Mouse (Mus musculus): Measurements from ENCODE around the gene Zyx. TPM values are rescaled to one million over a fixed set of nuclear protein-coding genes. Genes with fewer than 3 reads are reported as not detected.
A peak's percentile ranks its signal among the peaks of the same experiment; 100 is the strongest.

Gene Zyx
- polyA plus RNA-seq, 1 experiment from 2014 or later = 54.9 TPM

DNA sequence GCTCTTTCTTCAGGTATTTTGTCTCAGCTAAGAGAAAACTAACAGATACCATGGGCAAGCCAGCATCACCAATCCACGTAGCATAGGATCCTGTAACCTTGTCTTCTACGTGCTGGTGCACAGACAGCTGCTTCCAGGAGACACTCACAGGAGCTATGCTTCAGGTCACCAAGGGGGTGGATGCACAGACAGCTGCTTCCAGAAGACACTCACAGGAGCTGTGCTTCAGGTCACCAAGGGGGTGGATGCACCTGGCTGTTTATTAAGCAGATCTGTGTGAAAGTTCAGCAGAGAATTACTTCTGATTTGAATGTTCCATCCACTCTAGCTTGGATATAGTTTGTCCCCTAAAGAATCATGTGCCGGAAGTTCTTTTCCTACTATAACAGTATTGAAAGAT is 18.5 kb upstream of the Zyx start:
- Histone ChIP-seq H3K27me3 (replicated peaks) (no peaks in the 10 kb centered on the region), H3K36me3 (replicated peaks) (no peaks in the 10 kb centered on the region), H3K27ac (no peak overlapping the region), H3K4me2 (no peak overlapping the region), H3K4me3 (no peak overlapping the region), H3K9ac (no peak overlapping the region), H3K4me1 (peaks cover under 1% of the 10 kb centered on the region; the same call in 1 of the 2 replicates), H3K9me3 (no peaks in the 10 kb centered on the region)
- WGBS = 92% methylated on average over 3 of the region's 3 CpGs
- no peak for ATAC-seq (replicated peaks)

DNA sequence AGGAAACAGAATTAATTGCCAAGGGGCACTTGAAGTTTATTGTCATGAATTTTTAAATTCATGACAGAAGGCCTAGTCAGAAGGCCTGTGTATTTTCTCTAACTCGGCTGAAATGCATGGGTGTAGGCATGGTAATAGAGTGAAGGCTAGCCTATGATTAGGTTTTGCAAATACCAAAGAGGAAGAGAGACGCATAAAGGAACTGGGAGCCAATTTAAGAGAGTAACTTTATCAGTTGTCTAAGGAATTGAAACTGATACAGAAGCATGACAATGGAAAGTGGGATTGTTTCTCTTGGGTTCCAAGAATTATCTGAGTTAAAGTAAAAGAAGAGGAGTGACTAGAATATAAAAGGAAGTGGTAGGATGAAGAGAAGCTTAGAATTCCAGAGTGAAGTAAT is 10.2 kb upstream of the Zyx start:
- Histone ChIP-seq H3K9ac (no peak overlapping the region), H3K36me3 (replicated peaks) (no peaks in the 10 kb centered on the region), H3K4me1 (no peaks in the 10 kb centered on the region), H3K27me3 (replicated peaks) (no peaks in the 10 kb centered on the region), H3K4me2 (no peak overlapping the region), H3K27ac (no peak overlapping the region), H3K4me3 (no peak overlapping the region), H3K9me3 (no peaks in the 10 kb centered on the region)
- no peak for ATAC-seq (replicated peaks)
- WGBS = 87% methylated on average over 2 of the region's 2 CpGs

DNA sequence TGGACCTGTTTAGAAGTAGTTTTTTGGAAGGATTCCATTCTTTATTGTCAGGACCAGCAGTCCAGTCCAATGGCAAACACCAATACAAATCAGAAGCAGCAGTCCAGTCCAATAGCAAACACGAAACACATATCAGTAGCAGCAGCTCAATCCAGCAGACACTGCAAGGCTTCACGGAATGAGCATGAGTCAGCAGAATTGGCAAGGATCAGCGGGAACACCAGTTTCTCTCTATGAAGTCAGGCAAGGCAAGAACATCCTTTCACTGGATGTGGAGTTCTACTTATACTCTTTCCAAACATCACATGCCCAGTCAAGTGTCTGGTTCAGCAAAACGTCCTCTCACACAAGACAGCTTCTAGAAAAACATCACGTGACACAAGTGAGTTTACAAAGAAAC is 9.4 kb upstream of the Zyx start:
- no peak overlapping the region for H3K27ac ChIP-seq
- no peaks in the 10 kb centered on the region for H3K27me3 ChIP-seq (replicated peaks)
- H3K9ac ChIP-seq = no peak overlapping the region
- no peaks in the 10 kb centered on the region for H3K4me1 ChIP-seq
- no peak overlapping the region for H3K4me2 ChIP-seq
- H3K4me3 ChIP-seq = no peak overlapping the region
- no peak for ATAC-seq (replicated peaks)
- H3K36me3 ChIP-seq (replicated peaks) = no peaks in the 10 kb centered on the region
- no peaks in the 10 kb centered on the region for H3K9me3 ChIP-seq
- 81% methylated on average over 5 of the region's 5 CpGs for WGBS

DNA sequence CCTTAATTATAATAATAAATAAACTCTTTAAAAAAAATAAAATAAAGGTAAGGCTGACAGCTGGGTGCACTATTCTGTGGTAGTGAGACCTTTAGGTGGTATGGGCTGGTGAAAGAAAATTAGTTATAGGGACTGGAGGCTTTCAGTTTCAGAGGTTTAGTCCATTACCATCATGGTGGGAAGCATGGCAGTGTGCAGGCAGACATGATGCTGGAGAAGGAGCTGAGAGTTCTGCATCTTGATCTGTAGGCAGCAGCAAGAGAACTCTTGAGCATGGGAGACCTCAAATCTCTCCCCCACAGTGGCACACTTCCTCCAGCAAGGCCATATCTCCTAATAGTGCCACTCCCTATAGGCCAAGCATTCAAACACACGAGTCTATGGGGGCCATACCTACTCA is 7.3 kb upstream of the Zyx start:
- no peaks in the 10 kb centered on the region for H3K36me3 ChIP-seq (replicated peaks)
- H3K27me3 ChIP-seq (replicated peaks) = no peaks in the 10 kb centered on the region
- no peaks in the 10 kb centered on the region for H3K4me1 ChIP-seq
- H3K9ac ChIP-seq = no peak overlapping the region
- no peak overlapping the region for H3K4me2 ChIP-seq
- no peak overlapping the region for H3K27ac ChIP-seq
- WGBS = 71% methylated on average over 1 of the region's 1 CpGs
- H3K9me3 ChIP-seq = no peaks in the 10 kb centered on the region
- no peak overlapping the region for H3K4me3 ChIP-seq
- ATAC-seq (replicated peaks) = no peak

DNA sequence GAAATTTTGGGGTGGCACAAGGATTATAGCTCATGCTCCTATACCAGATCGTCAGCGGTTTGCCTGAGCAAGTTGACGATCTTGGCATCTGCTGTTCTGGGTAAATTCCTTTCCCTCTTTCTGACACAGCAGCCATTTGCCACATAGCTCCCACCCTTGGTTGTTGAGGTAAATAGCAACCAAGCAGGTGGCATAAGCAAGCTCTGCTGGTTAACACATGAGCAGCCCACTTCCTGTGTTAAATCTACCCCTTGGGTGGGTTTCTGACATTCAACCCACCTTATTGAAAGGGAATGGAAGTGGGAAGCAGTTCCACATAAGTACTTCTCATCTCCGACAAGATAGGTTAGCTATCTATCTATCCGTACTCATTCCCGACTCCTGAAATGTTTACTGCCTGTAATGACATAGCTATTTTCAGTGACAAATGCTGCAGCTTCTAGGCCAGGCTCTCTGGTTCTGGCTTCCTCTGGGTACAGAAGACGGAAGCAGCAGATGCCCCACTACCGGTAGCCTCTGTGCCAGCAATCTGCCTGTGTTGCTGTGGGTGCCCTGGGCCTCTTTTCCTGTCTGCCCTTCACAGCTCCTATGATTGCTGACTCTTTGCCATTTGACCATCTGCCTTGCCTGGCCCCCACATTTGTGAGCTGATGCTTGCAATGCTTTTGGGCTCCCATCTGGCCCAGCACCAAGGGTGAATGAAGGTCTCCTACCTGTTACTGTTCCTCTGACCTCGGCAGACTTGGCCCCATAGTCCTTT is 5.9 kb upstream of the Zyx start:
- no peaks in the 10 kb centered on the region for H3K36me3 ChIP-seq (replicated peaks)
- no peak overlapping the region for H3K4me2 ChIP-seq
- H3K9me3 ChIP-seq = no peaks in the 10 kb centered on the region
- H3K9ac ChIP-seq = no peak overlapping the region
- 86% methylated on average over 9 of the region's 9 CpGs for WGBS
- ATAC-seq (replicated peaks) = no peak
- H3K27me3 ChIP-seq (replicated peaks) = no peaks in the 10 kb centered on the region
- H3K27ac ChIP-seq = no peak overlapping the region
- H3K4me1 ChIP-seq = peaks cover 2% of the 10 kb centered on the region
- H3K4me3 ChIP-seq = no peak overlapping the region

DNA sequence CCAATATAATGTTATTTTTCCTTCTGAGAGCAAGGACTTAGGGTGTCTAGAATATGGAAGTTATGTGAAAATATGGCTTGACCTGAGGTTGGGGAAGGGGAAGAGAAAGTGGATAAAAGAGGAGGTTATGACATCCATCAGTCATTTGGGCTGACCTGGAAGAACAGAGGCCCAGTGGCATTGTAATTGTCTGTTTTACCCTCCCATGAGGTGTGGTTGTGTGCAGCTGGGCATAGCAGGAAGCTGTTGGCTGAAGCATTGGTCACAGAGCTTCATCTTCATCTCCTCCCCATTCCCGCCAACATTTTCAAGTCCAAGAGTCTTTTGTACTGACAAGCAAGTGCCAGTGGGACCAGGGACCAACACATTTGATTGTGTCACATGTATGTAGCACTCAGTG is 5.2 kb upstream of the Zyx start:
- H3K4me3 ChIP-seq = no peak overlapping the region
- peaks cover 8% of the 10 kb centered on the region for H3K4me1 ChIP-seq
- no peaks in the 10 kb centered on the region for H3K27me3 ChIP-seq (replicated peaks)
- H3K9me3 ChIP-seq = no peaks in the 10 kb centered on the region
- no peak overlapping the region for H3K4me2 ChIP-seq
- no peak overlapping the region for H3K9ac ChIP-seq
- WGBS = 82% methylated on average over 1 of the region's 1 CpGs
- no peak overlapping the region for H3K27ac ChIP-seq
- H3K36me3 ChIP-seq (replicated peaks) = no peaks in the 10 kb centered on the region
- no peak for ATAC-seq (replicated peaks)

DNA sequence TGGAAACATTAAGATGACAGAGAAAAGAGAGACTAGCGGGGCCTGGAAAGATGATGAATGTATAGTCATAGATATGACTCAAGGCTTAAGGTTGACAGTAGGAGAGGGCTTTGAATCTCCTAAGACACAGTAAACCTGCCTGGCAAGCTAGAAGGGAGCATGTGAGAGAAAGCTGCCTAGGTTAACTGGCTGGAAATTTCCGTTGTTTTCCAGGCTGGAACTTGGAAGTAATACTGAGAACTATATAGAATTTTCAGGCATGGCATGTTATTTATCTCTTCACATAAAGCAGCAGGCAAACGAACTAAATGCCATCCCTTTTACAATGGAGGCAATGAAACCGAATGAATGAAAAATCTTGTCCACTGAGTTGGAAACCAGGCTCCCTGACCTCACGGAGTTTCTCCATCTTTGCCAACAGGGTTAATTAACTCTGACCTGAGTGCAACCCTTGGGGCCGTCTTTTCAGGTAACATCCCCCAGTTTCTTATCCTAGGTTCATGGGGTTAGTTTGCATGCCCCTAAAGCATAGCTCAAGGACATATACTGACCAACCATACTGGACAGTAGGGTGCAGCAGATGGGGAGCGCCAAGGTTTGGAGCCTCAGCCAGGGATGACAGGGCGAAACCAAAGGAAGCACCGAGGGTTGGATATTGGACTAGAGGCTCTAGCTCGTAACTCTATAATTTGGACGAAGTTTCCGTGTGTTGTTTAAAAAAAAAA is 987 bp upstream of the Zyx start:
- H3K9ac ChIP-seq = no peak overlapping the region
- no peaks in the 10 kb centered on the region for H3K27me3 ChIP-seq (replicated peaks)
- H3K27ac ChIP-seq = no peak overlapping the region
- no peaks in the 10 kb centered on the region for H3K9me3 ChIP-seq
- peak overlapping the region; percentile 95 for H3K4me2 ChIP-seq
- WGBS = 38% methylated on average over 12 of the region's 12 CpGs
- peaks cover 33% of the 10 kb centered on the region for H3K4me1 ChIP-seq
- peak overlapping the region; percentile 72 for H3K4me3 ChIP-seq
- H3K36me3 ChIP-seq (replicated peaks) = no peaks in the 10 kb centered on the region
- no peak for ATAC-seq (replicated peaks)

DNA sequence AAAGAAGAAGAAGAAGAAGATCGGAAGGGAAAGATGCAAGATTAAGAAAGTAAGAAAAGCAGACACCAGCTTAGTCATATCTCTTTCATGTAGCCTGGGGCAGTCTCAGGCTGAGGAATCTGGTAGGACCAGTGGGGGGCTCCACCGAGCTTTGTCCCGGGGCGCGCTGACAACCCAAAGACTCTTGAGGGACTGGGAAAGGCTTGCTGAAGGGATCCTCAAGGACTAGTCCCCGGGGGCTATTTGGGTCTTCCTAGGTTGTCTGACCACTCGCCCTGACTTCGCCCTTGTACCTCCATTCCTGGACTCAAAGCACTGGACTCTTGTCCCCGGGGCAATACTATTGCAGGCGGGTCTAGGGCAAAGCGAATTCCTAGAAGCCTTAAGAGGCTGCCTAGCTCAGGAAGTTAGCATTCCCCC is 414 bp upstream of the Zyx start:
- ATAC-seq (replicated peaks) = peak; percentile 43
- WGBS = under 1% methylated on average over 11 of the region's 11 CpGs
- peaks cover 35% of the 10 kb centered on the region for H3K4me1 ChIP-seq
- peak overlapping the region; percentile 72 for H3K4me3 ChIP-seq
- no peaks in the 10 kb centered on the region for H3K27me3 ChIP-seq (replicated peaks)
- peak overlapping the region; percentile 95 for H3K4me2 ChIP-seq
- peak overlapping the region; percentile 84 for H3K27ac ChIP-seq
- H3K9me3 ChIP-seq = no peaks in the 10 kb centered on the region
- H3K36me3 ChIP-seq (replicated peaks) = no peaks in the 10 kb centered on the region
- H3K9ac ChIP-seq = peak overlapping the region; percentile 74

DNA sequence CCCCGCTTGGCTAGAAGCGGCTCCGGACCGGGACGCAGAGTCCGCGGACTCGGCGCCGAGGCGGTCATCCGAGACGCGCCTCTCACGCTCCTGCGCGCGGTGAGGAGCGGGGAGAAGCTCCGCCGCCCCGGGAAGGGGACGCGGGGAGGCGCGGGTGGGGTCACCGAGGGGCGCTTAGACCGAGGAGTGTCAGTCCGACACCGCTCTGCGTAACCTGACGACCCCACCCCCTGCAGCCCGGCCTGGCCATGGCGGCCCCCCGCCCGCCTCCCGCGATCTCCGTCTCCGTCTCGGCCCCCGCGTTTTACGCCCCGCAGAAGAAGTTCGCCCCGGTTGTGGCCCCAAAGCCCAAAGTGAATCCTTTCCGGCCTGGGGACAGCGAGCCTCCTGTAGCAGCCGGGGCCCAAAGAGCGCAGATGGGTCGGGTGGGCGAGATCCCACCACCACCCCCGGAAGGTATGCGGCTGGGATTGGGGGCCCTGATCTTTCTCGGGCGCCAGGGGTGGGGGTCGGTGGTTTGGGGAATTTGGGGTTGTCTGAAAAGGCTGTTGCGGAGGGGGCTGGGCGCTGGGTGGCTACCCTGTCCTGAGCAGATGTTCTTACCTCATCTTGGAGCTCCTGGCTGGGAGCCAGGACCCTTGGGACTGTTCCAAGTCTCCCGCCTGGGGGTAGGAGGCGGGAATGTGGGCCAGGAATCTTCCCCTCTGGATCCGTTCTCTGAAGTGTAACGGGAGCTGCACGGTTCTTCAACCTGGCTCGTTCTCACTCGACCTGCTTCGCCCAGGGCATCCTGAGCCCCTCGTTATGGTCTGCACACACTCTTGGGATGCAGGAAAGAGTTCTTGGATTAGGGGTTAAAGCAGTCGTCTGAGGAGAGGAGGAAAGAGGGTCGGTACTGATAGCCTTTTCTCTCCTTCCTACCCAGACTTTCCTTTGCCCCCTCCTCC is 864 bp downstream of the Zyx start:
- peak; percentile 72 for ATAC-seq (replicated peaks)
- Histone ChIP-seq H3K27ac (peak overlapping the region; percentile 84), H3K4me3 (peak overlapping the region; percentile 72), H3K4me2 (peak overlapping the region; percentile 95), H3K9me3 (no peaks in the 10 kb centered on the region), H3K27me3 (replicated peaks) (no peaks in the 10 kb centered on the region), H3K4me1 (peaks cover 38% of the 10 kb centered on the region), H3K36me3 (replicated peaks) (no peaks in the 10 kb centered on the region), H3K9ac (peak overlapping the region; percentile 74)
- under 1% methylated on average over 68 of the region's 72 CpGs for WGBS

DNA sequence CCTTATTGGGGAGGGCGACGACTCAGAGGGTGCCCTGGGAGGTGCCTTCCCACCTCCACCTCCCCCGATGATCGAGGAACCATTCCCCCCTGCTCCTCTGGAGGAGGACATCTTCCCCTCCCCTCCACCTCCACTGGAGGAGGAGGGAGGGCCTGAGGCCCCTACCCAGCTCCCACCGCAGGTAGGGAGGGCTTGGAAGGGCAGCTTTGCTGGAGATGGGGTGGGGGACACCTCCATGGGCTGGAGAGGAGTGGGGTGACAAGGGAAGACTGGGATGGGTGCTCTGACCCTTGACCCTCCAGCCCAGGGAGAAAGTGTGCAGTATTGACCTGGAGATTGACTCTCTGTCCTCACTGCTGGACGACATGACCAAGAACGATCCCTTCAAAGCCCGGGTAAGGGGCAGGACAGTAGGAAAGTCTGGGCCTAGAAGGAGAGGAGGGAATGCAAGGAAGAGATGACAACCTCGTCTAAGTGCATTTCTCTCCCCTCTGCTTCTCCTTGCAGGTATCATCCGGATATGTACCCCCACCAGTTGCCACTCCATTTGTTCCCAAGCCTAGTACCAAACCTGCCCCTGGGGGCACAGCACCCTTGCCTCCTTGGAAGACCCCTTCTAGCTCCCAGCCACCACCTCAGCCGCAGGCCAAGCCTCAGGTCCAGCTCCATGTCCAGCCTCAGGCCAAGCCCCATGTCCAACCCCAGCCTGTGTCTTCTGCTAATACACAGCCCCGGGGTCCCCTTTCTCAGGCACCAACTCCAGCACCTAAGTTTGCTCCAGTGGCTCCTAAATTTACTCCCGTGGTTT is 1.7 kb downstream of the Zyx start:
- Histone ChIP-seq H3K4me2 (peak overlapping the region; percentile 95), H3K27me3 (replicated peaks) (no peaks in the 10 kb centered on the region), H3K9me3 (no peaks in the 10 kb centered on the region), H3K4me3 (peak overlapping the region; percentile 72), H3K27ac (no peak overlapping the region), H3K9ac (peak overlapping the region; percentile 74), H3K4me1 (peaks cover 38% of the 10 kb centered on the region), H3K36me3 (replicated peaks) (no peaks in the 10 kb centered on the region)
- no peak for ATAC-seq (replicated peaks)
- WGBS = 46% methylated on average over 13 of the region's 13 CpGs

DNA sequence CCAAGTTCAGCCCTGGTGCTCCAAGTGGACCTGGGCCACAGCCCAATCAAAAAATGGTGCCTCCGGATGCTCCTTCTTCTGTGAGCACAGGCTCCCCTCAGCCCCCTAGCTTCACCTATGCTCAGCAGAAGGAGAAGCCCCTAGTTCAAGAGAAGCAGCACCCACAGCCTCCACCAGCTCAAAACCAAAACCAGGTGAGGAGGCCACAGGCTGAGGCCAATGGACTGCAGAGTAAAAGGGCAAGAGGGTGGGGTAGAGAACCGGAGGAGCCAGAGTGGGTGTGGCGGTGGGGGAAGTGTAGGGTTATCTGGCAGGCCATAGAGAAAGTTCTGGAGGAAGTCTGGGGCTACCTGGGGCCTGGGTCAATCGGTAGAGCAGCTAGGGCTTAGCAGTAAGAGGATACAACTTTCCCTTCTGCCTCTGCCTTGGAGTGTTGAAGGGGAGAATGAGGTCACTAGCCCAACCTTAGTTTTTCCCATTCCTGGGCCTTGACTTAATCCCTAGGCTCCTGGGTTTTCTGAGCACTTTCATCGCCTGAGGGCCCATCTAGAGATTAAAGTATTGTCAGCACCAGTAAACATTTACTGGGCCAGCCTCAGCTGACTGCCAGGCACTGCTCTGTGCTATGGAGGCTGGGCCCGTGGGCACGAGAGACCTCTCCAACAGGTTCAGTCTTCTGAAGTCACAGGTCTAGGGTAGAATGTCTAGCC is 2.5 kb downstream of the Zyx start:
- peaks cover 38% of the 10 kb centered on the region for H3K4me1 ChIP-seq
- no peak overlapping the region for H3K9ac ChIP-seq
- H3K27me3 ChIP-seq (replicated peaks) = no peaks in the 10 kb centered on the region
- no peak for ATAC-seq (replicated peaks)
- H3K4me3 ChIP-seq = no peak overlapping the region
- no peaks in the 10 kb centered on the region; the same call in 1 of the 2 replicates for H3K36me3 ChIP-seq (replicated peaks)
- H3K27ac ChIP-seq = no peak overlapping the region
- peak overlapping the region; percentile 95 for H3K4me2 ChIP-seq
- WGBS = 82% methylated on average over 7 of the region's 7 CpGs
- H3K9me3 ChIP-seq = no peaks in the 10 kb centered on the region
